Mouse (Mus musculus): ENCODE results near the gene Cdc37.

DNA sequence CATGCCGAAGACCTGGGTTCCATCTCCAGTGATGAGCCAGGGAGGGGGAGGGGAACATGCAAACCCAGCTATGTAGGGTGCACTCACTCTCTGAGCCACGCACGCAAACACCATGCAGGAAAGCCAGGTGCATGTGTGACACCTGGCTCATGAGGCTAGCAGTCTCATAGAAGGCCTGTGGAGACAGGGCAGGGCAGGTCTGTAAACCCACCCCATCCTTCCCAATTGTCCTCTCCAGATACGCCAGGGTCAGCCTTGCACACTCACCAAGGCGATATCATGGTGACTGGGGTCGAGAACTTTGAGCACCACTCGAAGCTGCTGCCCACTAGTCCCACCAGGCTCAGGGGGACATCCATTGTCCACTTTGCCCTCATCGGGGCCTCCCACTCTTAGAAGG lies 34.7 kb downstream of the Cdc37 start:
- TF ChIP-seq GATA1 (IDR thresholded peaks at IDR 0.05; ENCODE audit: low read length), result no peak
- no peak for TF ChIP-seq TAL1 (IDR thresholded peaks at IDR 0.05; ENCODE audit: low read length)
